ENCODE assay signal across 8 mouse cellular contexts in genomic region chr17:49816703-49817102, GRCm38 (mm10).
DNase-seq lines count a peak whose midpoint lies in the region; ATAC-seq lines count a peak whose summit lies in the region.

No protein-coding gene starts in this region.

- H3K9ac ChIP-seq in embryonic facial prominence, embryonic 14.5 days (ENCODE audit: low read depth, low read length) = no peak overlapping the region
- no peak overlapping the region for H3K9ac ChIP-seq in neural tube, embryonic 14.5 days (replicated peaks; ENCODE audit: low read depth, low read length)

- H3K27me3 ChIP-seq in embryonic facial prominence, embryonic 14.5 days (replicated peaks; ENCODE audit: control insufficient read depth, insufficient read depth, low read length) = no peaks in the 10 kb centered on the region
- no peaks in the 10 kb centered on the region for H3K27me3 ChIP-seq in neural tube, embryonic 14.5 days (ENCODE audit: control insufficient read depth, insufficient read depth, low read length)

- intact Hi-C loops in left cerebral cortex, postnatal 36 days (cut with DNase I) = no loop called here

- ATAC-seq in embryonic facial prominence, embryonic 14.5 days (ENCODE audit: low read depth) = peak; percentile 83; the same call in 1 of the 2 replicates
- peak; percentile 71; the same call in 1 of the 2 replicates for ATAC-seq in neural tube, embryonic 14.5 days (ENCODE audit: low read depth)

- 22% methylated on average over 5 of the region's 5 CpGs for WGBS in embryonic facial prominence, embryonic 14.5 days
- 37% methylated on average over 5 of the region's 5 CpGs for WGBS in neural tube, embryonic 14.5 days

- no peak overlapping the region for H3K27ac ChIP-seq in embryonic facial prominence, embryonic 14.5 days (replicated peaks; ENCODE audit: low read depth, low read length)
- no peak overlapping the region for H3K27ac ChIP-seq in neural tube, embryonic 14.5 days (ENCODE audit: low read depth, low read length)

- H3K4me3 ChIP-seq in embryonic facial prominence, embryonic 14.5 days (ENCODE audit: low read depth, low read length) = no peak overlapping the region
- H3K4me3 ChIP-seq in neural tube, embryonic 14.5 days (ENCODE audit: low read depth, low read length) = no peak overlapping the region

- no peaks in the 10 kb centered on the region for H3K9me3 ChIP-seq in embryonic facial prominence, embryonic 14.5 days (ENCODE audit: control insufficient read depth, low read length)
- H3K9me3 ChIP-seq in neural tube, embryonic 14.5 days (ENCODE audit: control insufficient read depth, low read length) = no peaks in the 10 kb centered on the region

- DNase-seq in layer of hippocampus, postnatal 10 days (ENCODE audit: low spot score in 2 of 2) = peak; percentile 31 to 32
- no peak for DNase-seq in layer of hippocampus, adult 9-10 months (ENCODE audit: low spot score)
- DNase-seq in embryonic facial prominence, embryonic 14.5 days (ENCODE audit: low spot score) = peak; percentile 59
- DNase-seq in hindlimb bud, embryonic 11.5 days (ENCODE audit: extremely low spot score, low read depth, low spot score) = peak; percentile 76
- no peak for DNase-seq in right cerebral cortex, postnatal 25 days
- no peak for DNase-seq in left cerebral cortex, postnatal 36 days (ENCODE audit: low spot score in 2 of 2)
- no peak for DNase-seq in testis, postnatal 10 days (ENCODE audit: low spot score)

- no peak overlapping the region for H3K4me2 ChIP-seq in embryonic facial prominence, embryonic 14.5 days (ENCODE audit: low read depth, low read length)
- H3K4me2 ChIP-seq in neural tube, embryonic 14.5 days (ENCODE audit: low read depth, low read length) = no peak overlapping the region

- peaks cover 11% of the 10 kb centered on the region; the same call in 1 of the 2 replicates for H3K4me1 ChIP-seq in embryonic facial prominence, embryonic 14.5 days (ENCODE audit: control insufficient read depth, insufficient read depth, low read length)
- peaks cover 8% of the 10 kb centered on the region; the same call in 1 of the 2 replicates for H3K4me1 ChIP-seq in neural tube, embryonic 14.5 days (ENCODE audit: control insufficient read depth, insufficient read depth, low read length)

- no peaks in the 10 kb centered on the region for H3K36me3 ChIP-seq in embryonic facial prominence, embryonic 14.5 days (ENCODE audit: control insufficient read depth, insufficient read depth, low read length)
- no peaks in the 10 kb centered on the region for H3K36me3 ChIP-seq in neural tube, embryonic 14.5 days (ENCODE audit: control insufficient read depth, insufficient read depth, low read length)

Comparison
In these comparisons a context has a peak if more than half of its experiments do, and no peak if none do; other contexts are left out.
1. DNase-seq: peak in layer of hippocampus, postnatal 10 days (2 of 2), embryonic facial prominence, embryonic 14.5 days (single experiment) and hindlimb bud, embryonic 11.5 days (single experiment); none in layer of hippocampus, adult 9-10 months (single experiment), right cerebral cortex, postnatal 25 days (single experiment), left cerebral cortex, postnatal 36 days (0 of 2) and testis, postnatal 10 days (single experiment).